Mouse (Mus musculus): ENCODE results near the gene Rbm12. TPM values are rescaled to one million over a fixed set of nuclear protein-coding genes. Genes with fewer than 3 reads are reported as not detected.

Gene Rbm12
- polyA plus RNA-seq, 1 experiment from 2014 or later, result 16.5 TPM

- 86% methylated on average over 7 of the region's 7 CpGs for WGBS
- no peak overlapping the region for H3K4me3 ChIP-seq (ENCODE audit: low read length)
- H3K4me1 ChIP-seq (ENCODE audit: control insufficient read depth, insufficient read depth, low read length), result no peaks in the 10 kb centered on the region
- H3K27ac ChIP-seq (ENCODE audit: low read length), result no peak overlapping the region
- H3K4me2 ChIP-seq (ENCODE audit: low read depth, low read length), result no peak overlapping the region
- H3K9ac ChIP-seq (ENCODE audit: low read depth, low read length), result no peak overlapping the region
- no peaks in the 10 kb centered on the region for H3K27me3 ChIP-seq (replicated peaks; ENCODE audit: control insufficient read depth, insufficient read depth, low read length)
- ATAC-seq, result no peak
- no peaks in the 10 kb centered on the region for H3K9me3 ChIP-seq (ENCODE audit: control insufficient read depth, low read length)
- H3K36me3 ChIP-seq (ENCODE audit: control insufficient read depth, insufficient read depth, low read length), result no peaks in the 10 kb centered on the region
Measured at GRCm38 (mm10) chr2:156087391-156088110, 24.2 kb downstream of the Rbm12 start.

DNA sequence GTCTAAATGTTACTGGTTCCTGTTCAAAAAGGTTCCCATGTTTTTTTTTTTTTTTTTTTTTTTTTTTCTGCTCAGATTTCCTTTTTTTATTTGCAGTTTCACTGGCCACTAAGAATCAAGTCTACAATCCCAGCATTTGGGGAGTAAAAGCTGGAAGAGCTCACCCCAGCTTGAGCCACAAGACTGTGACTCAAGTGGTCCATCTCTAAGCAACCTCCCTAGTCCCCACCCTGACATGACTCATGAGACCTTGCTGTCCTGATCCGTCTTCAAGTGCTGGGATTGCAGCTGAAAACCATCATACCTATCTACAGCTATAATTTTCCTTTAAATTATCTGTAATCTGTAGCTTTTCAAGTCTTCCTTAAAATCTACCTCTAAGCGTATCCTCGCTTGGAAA lies 27.2 kb downstream of the Rbm12 start:
- 85% methylated on average over 3 of the region's 3 CpGs for WGBS
- Histone ChIP-seq H3K36me3 (ENCODE audit: control insufficient read depth, insufficient read depth, low read length) (no peaks in the 10 kb centered on the region), H3K9ac (ENCODE audit: low read depth, low read length) (no peak overlapping the region), H3K27ac (ENCODE audit: low read length) (no peak overlapping the region), H3K4me3 (ENCODE audit: low read length) (no peak overlapping the region), H3K9me3 (ENCODE audit: control insufficient read depth, low read length) (no peaks in the 10 kb centered on the region), H3K4me1 (ENCODE audit: control insufficient read depth, insufficient read depth, low read length) (0 out of 2 replicates have a peak, but pooled peaks cover 3% of the 10 kb centered on the region), H3K4me2 (ENCODE audit: low read depth, low read length) (no peak overlapping the region), H3K27me3 (replicated peaks; ENCODE audit: control insufficient read depth, insufficient read depth, low read length) (no peaks in the 10 kb centered on the region)
- no peak for ATAC-seq

- no peak for ATAC-seq
- no peak overlapping the region for H3K27ac ChIP-seq (ENCODE audit: low read length)
- H3K36me3 ChIP-seq (ENCODE audit: control insufficient read depth, insufficient read depth, low read length), result peaks cover 21% of the 10 kb centered on the region
- 66% methylated on average over 7 of the region's 7 CpGs for WGBS
- no peak overlapping the region for H3K9ac ChIP-seq (ENCODE audit: low read depth, low read length)
- 0 out of 2 replicates have a peak, but pooled peaks cover 3% of the 10 kb centered on the region for H3K4me1 ChIP-seq (ENCODE audit: control insufficient read depth, insufficient read depth, low read length)
- no peaks in the 10 kb centered on the region for H3K9me3 ChIP-seq (ENCODE audit: control insufficient read depth, low read length)
- H3K4me2 ChIP-seq (ENCODE audit: low read depth, low read length), result no peak overlapping the region
- H3K4me3 ChIP-seq (ENCODE audit: low read length), result no peak overlapping the region
- H3K27me3 ChIP-seq (replicated peaks; ENCODE audit: control insufficient read depth, insufficient read depth, low read length), result no peaks in the 10 kb centered on the region
Measured at GRCm38 (mm10) chr2:156080391-156080790, 31.4 kb downstream of the Rbm12 start.

GRCm38 (mm10) chr2:156079674-156080073 lies 32.1 kb downstream of the Rbm12 start:
- Histone ChIP-seq H3K36me3 (ENCODE audit: control insufficient read depth, insufficient read depth, low read length) (peaks cover 21% of the 10 kb centered on the region), H3K9me3 (ENCODE audit: control insufficient read depth, low read length) (no peaks in the 10 kb centered on the region), H3K4me2 (ENCODE audit: low read depth, low read length) (no peak overlapping the region), H3K4me3 (ENCODE audit: low read length) (no peak overlapping the region), H3K27me3 (replicated peaks; ENCODE audit: control insufficient read depth, insufficient read depth, low read length) (no peaks in the 10 kb centered on the region), H3K4me1 (ENCODE audit: control insufficient read depth, insufficient read depth, low read length) (0 out of 2 replicates have a peak, but pooled peaks cover 3% of the 10 kb centered on the region), H3K27ac (ENCODE audit: low read length) (no peak overlapping the region), H3K9ac (ENCODE audit: low read depth, low read length) (no peak overlapping the region)
- WGBS, result 43% methylated on average over 4 of the region's 4 CpGs
- no peak for ATAC-seq

- H3K4me1 ChIP-seq (ENCODE audit: control insufficient read depth, insufficient read depth, low read length), result 0 out of 2 replicates have a peak, but pooled peaks cover 3% of the 10 kb centered on the region
- H3K27me3 ChIP-seq (replicated peaks; ENCODE audit: control insufficient read depth, insufficient read depth, low read length), result no peaks in the 10 kb centered on the region
- H3K9me3 ChIP-seq (ENCODE audit: control insufficient read depth, low read length), result no peaks in the 10 kb centered on the region
- ATAC-seq, result no peak
- H3K36me3 ChIP-seq (ENCODE audit: control insufficient read depth, insufficient read depth, low read length), result peaks cover 25% of the 10 kb centered on the region
- no peak overlapping the region for H3K27ac ChIP-seq (ENCODE audit: low read length)
- H3K4me3 ChIP-seq (ENCODE audit: low read length), result no peak overlapping the region
- H3K9ac ChIP-seq (ENCODE audit: low read depth, low read length), result no peak overlapping the region
- H3K4me2 ChIP-seq (ENCODE audit: low read depth, low read length), result no peak overlapping the region
- WGBS, result 84% methylated on average over 8 of the region's 8 CpGs
Measured at GRCm38 (mm10) chr2:156079183-156079560, 32.6 kb downstream of the Rbm12 start.

DNA sequence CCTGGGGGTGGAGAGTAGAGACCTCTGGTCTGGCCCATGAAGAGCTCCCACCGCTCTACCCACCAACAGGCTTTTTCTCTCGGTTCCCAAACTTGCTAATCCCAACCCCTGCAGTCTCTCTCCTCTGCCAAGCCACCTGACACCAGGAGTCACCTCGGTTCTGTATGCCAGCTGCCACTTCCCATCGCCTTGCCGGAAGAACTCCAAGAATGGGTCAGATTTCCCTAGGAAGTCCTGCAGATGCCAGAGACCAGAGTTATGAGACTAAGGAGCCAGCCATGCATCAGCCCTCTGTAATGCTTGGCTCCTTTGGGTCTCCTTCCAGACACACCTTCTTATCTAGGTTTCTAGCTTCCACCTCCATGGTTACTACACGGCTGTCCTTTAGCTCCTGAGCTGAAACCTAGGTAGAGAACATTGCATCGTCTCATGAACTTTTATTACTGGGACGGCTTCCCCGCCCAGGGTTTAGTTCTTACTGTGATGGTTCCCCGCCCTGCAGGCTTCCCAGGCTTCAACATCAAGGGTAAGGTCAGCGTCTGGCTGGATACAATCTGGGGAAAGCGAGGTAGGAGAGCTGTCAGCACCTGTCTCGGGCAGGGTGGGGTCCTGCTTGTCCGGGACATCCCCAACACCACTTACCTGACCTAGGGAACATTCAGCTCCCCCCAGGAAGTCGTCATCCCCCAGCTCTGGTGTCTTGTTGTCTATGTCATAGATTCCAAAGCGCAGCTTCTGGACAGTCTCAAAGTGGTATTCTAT lies 33.2 kb downstream of the Rbm12 start:
- H3K27ac ChIP-seq (ENCODE audit: low read length), result no peak overlapping the region
- H3K4me2 ChIP-seq (ENCODE audit: low read depth, low read length), result no peak overlapping the region
- H3K4me3 ChIP-seq (ENCODE audit: low read length), result no peak overlapping the region
- H3K27me3 ChIP-seq (replicated peaks; ENCODE audit: control insufficient read depth, insufficient read depth, low read length), result no peaks in the 10 kb centered on the region
- ATAC-seq, result no peak
- peaks cover 31% of the 10 kb centered on the region for H3K36me3 ChIP-seq (ENCODE audit: control insufficient read depth, insufficient read depth, low read length)
- WGBS, result 83% methylated on average over 16 of the region's 16 CpGs
- H3K9me3 ChIP-seq (ENCODE audit: control insufficient read depth, low read length), result no peaks in the 10 kb centered on the region
- no peak overlapping the region for H3K9ac ChIP-seq (ENCODE audit: low read depth, low read length)
- 0 out of 2 replicates have a peak, but pooled peaks cover 3% of the 10 kb centered on the region for H3K4me1 ChIP-seq (ENCODE audit: control insufficient read depth, insufficient read depth, low read length)

DNA sequence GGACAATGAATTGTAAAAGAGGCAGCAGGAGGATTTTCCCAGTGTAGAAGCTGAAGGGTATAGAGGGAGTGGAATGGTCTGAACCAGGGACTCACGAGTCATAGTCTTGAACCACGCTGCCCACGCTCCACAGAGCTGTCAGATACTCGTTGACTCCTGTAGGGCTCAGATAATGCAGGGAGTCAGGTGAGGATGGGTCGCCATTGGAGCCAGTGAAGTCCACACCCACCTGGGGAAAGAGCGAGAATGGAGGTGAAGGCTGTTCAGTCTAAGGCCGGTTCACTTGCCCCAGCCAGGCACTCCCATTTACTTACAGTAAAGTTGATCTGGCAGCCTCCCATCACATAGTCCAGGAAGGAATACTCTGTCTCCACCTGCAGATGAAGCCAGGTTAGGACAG lies 34.3 kb downstream of the Rbm12 start:
- H3K4me1 ChIP-seq (ENCODE audit: control insufficient read depth, insufficient read depth, low read length), result 0 out of 2 replicates have a peak, but pooled peaks cover 3% of the 10 kb centered on the region
- H3K4me2 ChIP-seq (ENCODE audit: low read depth, low read length), result no peak overlapping the region
- peaks cover 39% of the 10 kb centered on the region for H3K36me3 ChIP-seq (ENCODE audit: control insufficient read depth, insufficient read depth, low read length)
- no peaks in the 10 kb centered on the region for H3K27me3 ChIP-seq (replicated peaks; ENCODE audit: control insufficient read depth, insufficient read depth, low read length)
- WGBS, result 85% methylated on average over 7 of the region's 7 CpGs
- H3K27ac ChIP-seq (ENCODE audit: low read length), result no peak overlapping the region
- no peak overlapping the region for H3K9ac ChIP-seq (ENCODE audit: low read depth, low read length)
- no peak overlapping the region for H3K4me3 ChIP-seq (ENCODE audit: low read length)
- ATAC-seq, result no peak
- H3K9me3 ChIP-seq (ENCODE audit: control insufficient read depth, low read length), result no peaks in the 10 kb centered on the region

GRCm38 (mm10) chr2:156073725-156074124 lies 38.1 kb downstream of the Rbm12 start:
- Histone ChIP-seq H3K9ac (ENCODE audit: low read depth, low read length) (no peak overlapping the region), H3K4me3 (ENCODE audit: low read length) (no peak overlapping the region), H3K9me3 (ENCODE audit: control insufficient read depth, low read length) (no peaks in the 10 kb centered on the region), H3K36me3 (ENCODE audit: control insufficient read depth, insufficient read depth, low read length) (peaks cover 48% of the 10 kb centered on the region), H3K27me3 (replicated peaks; ENCODE audit: control insufficient read depth, insufficient read depth, low read length) (no peaks in the 10 kb centered on the region), H3K4me2 (ENCODE audit: low read depth, low read length) (no peak overlapping the region), H3K4me1 (ENCODE audit: control insufficient read depth, insufficient read depth, low read length) (no peaks in the 10 kb centered on the region), H3K27ac (ENCODE audit: low read length) (no peak overlapping the region)
- ATAC-seq, result no peak
- 86% methylated on average over 15 of the region's 15 CpGs for WGBS

- Histone ChIP-seq H3K27me3 (replicated peaks; ENCODE audit: control insufficient read depth, insufficient read depth, low read length) (no peaks in the 10 kb centered on the region), H3K36me3 (ENCODE audit: control insufficient read depth, insufficient read depth, low read length) (peaks cover 34% of the 10 kb centered on the region), H3K4me3 (ENCODE audit: low read length) (no peak overlapping the region), H3K4me1 (ENCODE audit: control insufficient read depth, insufficient read depth, low read length) (no peaks in the 10 kb centered on the region; the same call in 1 of the 2 replicates), H3K9me3 (ENCODE audit: control insufficient read depth, low read length) (no peaks in the 10 kb centered on the region), H3K9ac (ENCODE audit: low read depth, low read length) (no peak overlapping the region), H3K27ac (ENCODE audit: low read length) (no peak overlapping the region), H3K4me2 (ENCODE audit: low read depth, low read length) (no peak overlapping the region)
- 94% methylated on average over 10 of the region's 10 CpGs for WGBS
- ATAC-seq, result no peak
Measured at GRCm38 (mm10) chr2:156071236-156071635, 40.5 kb downstream of the Rbm12 start.
